Mouse (Mus musculus): ENCODE measurements at regions not wholly inside any gene's neighbourhood (a gene's known extent, or its start where the extent isn't known, plus 50 kb on each side); places are given as distances from the start of the nearest gene placed in this dataset.
A peak's percentile ranks its signal among the peaks of the same experiment; 100 is the strongest.

DNA sequence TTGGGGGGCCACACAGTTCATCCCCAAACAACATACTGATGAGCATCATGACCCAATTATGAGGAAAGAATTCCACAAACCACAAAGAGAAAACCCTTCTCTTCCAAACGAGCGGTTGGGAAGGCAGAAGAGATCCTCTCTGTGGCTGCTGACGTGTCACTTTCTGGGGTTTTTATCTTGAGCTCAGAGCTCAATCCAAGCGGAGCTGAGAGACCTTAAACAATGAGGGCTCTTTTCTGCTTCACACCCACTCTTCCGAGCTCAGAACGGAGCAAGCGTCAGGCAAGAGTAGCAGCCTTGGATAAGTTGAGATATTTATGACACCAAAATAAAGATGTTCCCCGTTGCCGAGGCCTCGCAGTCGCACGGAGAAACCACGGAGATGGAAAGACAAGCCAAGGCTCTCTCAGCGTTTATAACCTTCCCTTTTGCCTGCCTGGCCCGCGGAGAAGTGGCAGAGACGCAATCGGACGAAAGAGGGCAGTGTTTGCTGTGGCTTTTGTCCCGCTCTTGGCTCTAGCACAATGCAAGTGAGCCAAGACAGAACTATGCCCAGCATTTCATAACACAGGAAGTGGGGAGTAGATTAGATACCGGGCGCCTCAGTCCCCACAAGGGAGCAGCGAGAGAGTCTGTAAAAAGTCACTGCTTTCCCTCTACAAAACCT is 100.7 kb downstream of the Chic2 start:
- Histone ChIP-seq H3K27me3 (peaks cover 41% of the 10 kb centered on the region), H3K9me3 (replicated peaks) (no peaks in the 10 kb centered on the region), H3K27ac (no peak overlapping the region), H3K4me3 (replicated peaks) (0 out of 2 replicates have a peak overlapping the region, but pooled peaks have one; percentile 3), H3K36me3 (no peaks in the 10 kb centered on the region), H3K4me2 (peak overlapping the region; percentile 18), H3K9ac (no peak overlapping the region), H3K4me1 (replicated peaks) (no peaks in the 10 kb centered on the region)
- DNase-seq (peak; percentile 22), ATAC-seq (ENCODE audit: low read depth) (peak; percentile 55; the same call in 1 of the 2 replicates)
- WGBS (ENCODE audit: insufficient replicate concordance) = 1% methylated on average over 23 of the region's 23 CpGs

GRCm38 (mm10) chr5:74941426-74941825 is 103.1 kb downstream of the Chic2 start:
- H3K27ac ChIP-seq = no peak overlapping the region
- H3K4me2 ChIP-seq = no peak overlapping the region
- H3K4me3 ChIP-seq (replicated peaks) = no peak overlapping the region

DNA sequence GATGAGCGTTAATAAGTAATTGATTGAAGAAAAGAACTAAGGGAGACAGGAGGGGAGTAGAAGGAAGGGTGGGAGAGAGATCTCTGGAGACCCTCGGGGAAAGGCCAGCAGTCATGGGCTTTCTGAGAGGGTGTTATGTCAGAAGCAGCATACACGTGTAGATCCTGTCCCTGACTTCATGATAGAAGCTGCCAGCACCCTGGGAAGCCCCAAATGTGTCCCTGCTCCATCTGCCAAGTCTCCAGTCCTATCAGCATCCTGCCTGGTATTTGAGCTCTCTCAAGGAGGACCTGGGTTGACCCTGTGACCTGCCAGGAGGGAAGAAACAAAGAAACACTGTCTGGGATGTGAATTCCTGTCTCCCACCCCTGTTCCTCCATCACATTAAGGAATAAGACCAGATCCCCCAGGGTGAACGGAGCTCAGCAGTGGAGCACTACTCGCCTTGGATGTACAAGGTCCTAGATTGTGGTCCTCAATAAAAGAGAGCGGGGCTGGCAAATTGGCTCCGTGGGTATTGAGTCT is 107.1 kb downstream of the Chic2 start:
- Histone ChIP-seq H3K27me3 (peaks cover 25% of the 10 kb centered on the region), H3K36me3 (no peaks in the 10 kb centered on the region), H3K9me3 (replicated peaks) (no peaks in the 10 kb centered on the region), H3K4me1 (replicated peaks) (no peaks in the 10 kb centered on the region), H3K4me2 (no peak overlapping the region), H3K9ac (no peak overlapping the region), H3K4me3 (replicated peaks) (no peak overlapping the region), H3K27ac (no peak overlapping the region)
- DNase-seq (no peak), ATAC-seq (ENCODE audit: low read depth) (no peak)
- 48% methylated on average over 7 of the region's 7 CpGs for WGBS (ENCODE audit: insufficient replicate concordance)

More at GRCm38 (mm10) chr5:74941426-74941825, 103.1 kb downstream of the Chic2 start:
- DNase-seq (no peak), ATAC-seq (ENCODE audit: low read depth) (no peak)
- H3K9ac ChIP-seq = no peak overlapping the region
- WGBS (ENCODE audit: insufficient replicate concordance) = 15% methylated on average over 13 of the region's 13 CpGs
- H3K9me3 ChIP-seq (replicated peaks) = no peaks in the 10 kb centered on the region
- H3K4me1 ChIP-seq (replicated peaks) = no peaks in the 10 kb centered on the region
- H3K27me3 ChIP-seq = peaks cover 38% of the 10 kb centered on the region
- no peaks in the 10 kb centered on the region for H3K36me3 ChIP-seq

DNA sequence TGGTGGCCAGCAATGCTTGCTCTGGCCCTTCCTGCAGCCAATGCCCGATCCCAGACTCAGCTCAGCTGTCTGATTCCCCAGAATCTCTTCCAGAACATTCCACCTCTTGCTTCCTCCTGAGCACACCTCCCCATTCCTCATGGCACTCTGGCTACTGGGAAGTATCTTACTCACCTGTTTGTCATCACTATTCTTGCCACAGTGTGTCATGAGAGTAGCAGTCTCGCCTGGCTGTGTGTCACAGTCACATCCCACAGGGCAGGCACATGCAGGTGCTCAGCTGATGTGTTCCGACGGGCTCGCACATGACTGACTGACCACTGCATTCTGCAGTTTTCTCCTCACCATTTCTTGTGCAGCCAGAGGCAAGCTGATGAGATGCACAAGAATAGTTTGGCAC is 108.5 kb downstream of the Chic2 start:
- H3K36me3 ChIP-seq = no peaks in the 10 kb centered on the region
- whole genome bisulfite sequencing (ENCODE audit: insufficient replicate concordance) = 62% methylated on average over 5 of the region's 5 CpGs
- H3K27me3 ChIP-seq = peaks cover 11% of the 10 kb centered on the region; the same call in 1 of the 2 replicates
- H3K4me2 ChIP-seq = no peak overlapping the region
- DNase-seq (no peak), ATAC-seq (ENCODE audit: low read depth) (no peak)
- no peaks in the 10 kb centered on the region for H3K4me1 ChIP-seq (replicated peaks)
- H3K9ac ChIP-seq = no peak overlapping the region
- H3K9me3 ChIP-seq (replicated peaks) = no peaks in the 10 kb centered on the region
- H3K27ac ChIP-seq = no peak overlapping the region
- no peak overlapping the region for H3K4me3 ChIP-seq (replicated peaks)

DNA sequence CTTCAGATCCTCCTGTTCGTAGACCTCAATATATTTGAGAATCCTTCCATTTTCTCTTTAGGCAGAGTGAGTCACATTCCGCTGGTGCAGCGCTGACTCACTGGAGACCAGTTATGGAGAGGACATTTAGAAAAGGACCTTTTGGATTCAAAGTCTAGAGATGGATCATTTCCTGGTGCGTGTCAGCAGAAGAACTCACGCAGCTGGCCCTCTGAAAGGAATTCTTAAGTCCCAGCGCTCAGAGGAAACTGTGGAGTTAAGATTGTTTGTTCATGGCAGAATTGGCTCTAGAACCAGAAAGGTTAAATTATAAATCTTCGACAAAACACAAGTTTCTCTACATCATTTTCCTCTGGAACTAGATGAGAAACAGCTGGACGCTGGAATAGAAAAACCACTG is 108.9 kb downstream of the Chic2 start:
- 62% methylated on average over 8 of the region's 8 CpGs for WGBS (ENCODE audit: insufficient replicate concordance)
- DNase-seq (no peak), ATAC-seq (ENCODE audit: low read depth) (no peak)
- H3K36me3 ChIP-seq = no peaks in the 10 kb centered on the region
- H3K4me1 ChIP-seq (replicated peaks) = no peaks in the 10 kb centered on the region
- H3K27ac ChIP-seq = no peak overlapping the region
- H3K4me2 ChIP-seq = no peak overlapping the region
- H3K4me3 ChIP-seq (replicated peaks) = no peak overlapping the region
- H3K9me3 ChIP-seq (replicated peaks) = no peaks in the 10 kb centered on the region
- H3K9ac ChIP-seq = no peak overlapping the region
- H3K27me3 ChIP-seq = 0 out of 2 replicates have a peak, but pooled peaks cover 8% of the 10 kb centered on the region

- DNase-seq (no peak), ATAC-seq (ENCODE audit: low read depth) (no peak)
- WGBS (ENCODE audit: insufficient replicate concordance) = 66% methylated on average over 3 of the region's 3 CpGs
- no peaks in the 10 kb centered on the region for H3K36me3 ChIP-seq
- no peak overlapping the region for H3K4me3 ChIP-seq (replicated peaks)
- no peak overlapping the region for H3K27ac ChIP-seq
- H3K9ac ChIP-seq = no peak overlapping the region
- H3K27me3 ChIP-seq = no peaks in the 10 kb centered on the region
- H3K4me1 ChIP-seq (replicated peaks) = no peaks in the 10 kb centered on the region
- no peaks in the 10 kb centered on the region for H3K9me3 ChIP-seq (replicated peaks)
- no peak overlapping the region for H3K4me2 ChIP-seq
These were observed 111.3 kb downstream of the Chic2 start for GRCm38 (mm10) chr5:74933276-74933675.

GRCm38 (mm10) chr5:74932206-74932605 is 112.4 kb downstream of the Chic2 start:
- H3K4me2 ChIP-seq = no peak overlapping the region
- no peak overlapping the region for H3K4me3 ChIP-seq (replicated peaks)
- ATAC-seq (ENCODE audit: low read depth) = no peak
- 72% methylated on average over 13 of the region's 13 CpGs for WGBS (ENCODE audit: insufficient replicate concordance)
- no peaks in the 10 kb centered on the region for H3K4me1 ChIP-seq (replicated peaks)
- H3K27ac ChIP-seq = no peak overlapping the region
- H3K27me3 ChIP-seq = no peaks in the 10 kb centered on the region
- no peaks in the 10 kb centered on the region for H3K9me3 ChIP-seq (replicated peaks)
- H3K9ac ChIP-seq = no peak overlapping the region
- no peaks in the 10 kb centered on the region for H3K36me3 ChIP-seq
- no peak for DNase-seq

GRCm38 (mm10) chr5:74931765-74932164 is 112.8 kb downstream of the Chic2 start:
- H3K4me3 ChIP-seq (replicated peaks) = no peak overlapping the region
- H3K4me2 ChIP-seq = no peak overlapping the region
- DNase-seq (no peak), ATAC-seq (ENCODE audit: low read depth) (no peak)
- no peaks in the 10 kb centered on the region for H3K27me3 ChIP-seq
- no peak overlapping the region for H3K9ac ChIP-seq
- H3K4me1 ChIP-seq (replicated peaks) = no peaks in the 10 kb centered on the region
- H3K27ac ChIP-seq = no peak overlapping the region
- no peaks in the 10 kb centered on the region for H3K36me3 ChIP-seq
- no peaks in the 10 kb centered on the region for H3K9me3 ChIP-seq (replicated peaks)
- WGBS (ENCODE audit: insufficient replicate concordance) = 65% methylated on average over 12 of the region's 12 CpGs

- WGBS (ENCODE audit: insufficient replicate concordance) = 56% methylated on average over 2 of the region's 2 CpGs
- no peak for DNase-seq
These were observed 117.0 kb downstream of the Chic2 start for GRCm38 (mm10) chr5:74927543-74927942.

GRCm38 (mm10) chr5:74925769-74926168 is 118.8 kb downstream of the Chic2 start:
- no peak overlapping the region for H3K27ac ChIP-seq
- ATAC-seq (ENCODE audit: low read depth) (no peak), DNase-seq (no peak)
- H3K4me2 ChIP-seq = no peak overlapping the region
- no peak overlapping the region for H3K9ac ChIP-seq
- no peaks in the 10 kb centered on the region for H3K27me3 ChIP-seq
- H3K36me3 ChIP-seq = no peaks in the 10 kb centered on the region
- no peak overlapping the region for H3K4me3 ChIP-seq (replicated peaks)
- H3K9me3 ChIP-seq (replicated peaks) = no peaks in the 10 kb centered on the region
- 72% methylated on average over 10 of the region's 10 CpGs for WGBS (ENCODE audit: insufficient replicate concordance)
- peaks cover 3% of the 10 kb centered on the region; the same call in 1 of the 2 replicates for H3K4me1 ChIP-seq (replicated peaks)

More at GRCm38 (mm10) chr5:74927543-74927942, 117.0 kb downstream of the Chic2 start:
- no peak for ATAC-seq (ENCODE audit: low read depth)
- no peak overlapping the region for H3K27ac ChIP-seq
- H3K4me3 ChIP-seq (replicated peaks) = no peak overlapping the region
- no peaks in the 10 kb centered on the region for H3K27me3 ChIP-seq
- H3K4me2 ChIP-seq = no peak overlapping the region
- no peak overlapping the region for H3K9ac ChIP-seq
- H3K4me1 ChIP-seq (replicated peaks) = no peaks in the 10 kb centered on the region
- H3K36me3 ChIP-seq = no peaks in the 10 kb centered on the region
- no peaks in the 10 kb centered on the region for H3K9me3 ChIP-seq (replicated peaks)

DNA sequence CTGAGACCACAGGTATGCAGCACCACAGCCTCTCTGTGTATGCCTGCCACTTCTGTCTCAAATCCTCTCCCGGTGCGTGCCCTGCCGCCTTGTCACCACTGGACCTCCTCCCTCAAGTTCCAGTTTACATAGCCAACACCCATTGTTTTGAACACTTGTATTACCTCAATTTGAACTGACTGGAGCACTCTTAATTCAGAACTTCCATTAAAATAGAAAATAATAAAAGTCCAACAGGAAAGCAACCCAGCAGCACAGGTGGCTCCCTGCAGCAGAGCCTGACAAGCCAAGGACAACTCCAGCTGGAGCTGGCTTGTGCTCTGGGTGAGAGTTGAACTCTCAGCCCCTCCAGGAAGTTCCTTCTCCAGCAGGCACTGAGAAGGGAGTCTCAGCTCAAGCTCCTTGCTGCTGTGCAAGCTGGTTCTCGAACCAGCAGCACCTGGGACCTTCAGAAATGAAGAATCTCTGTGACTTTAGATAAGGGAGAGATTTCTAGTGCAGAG is 120.5 kb downstream of the Chic2 start:
- no peak for ATAC-seq (ENCODE audit: low read depth)
- Histone ChIP-seq H3K27ac (no peak overlapping the region), H3K36me3 (no peaks in the 10 kb centered on the region), H3K4me3 (replicated peaks) (no peak overlapping the region), H3K9ac (no peak overlapping the region), H3K9me3 (replicated peaks) (no peaks in the 10 kb centered on the region), H3K27me3 (no peaks in the 10 kb centered on the region), H3K4me2 (no peak overlapping the region), H3K4me1 (replicated peaks) (peaks cover 5% of the 10 kb centered on the region; the same call in 1 of the 2 replicates)
- 68% methylated on average over 4 of the region's 4 CpGs for WGBS (ENCODE audit: insufficient replicate concordance)
- no peak for DNase-seq

DNA sequence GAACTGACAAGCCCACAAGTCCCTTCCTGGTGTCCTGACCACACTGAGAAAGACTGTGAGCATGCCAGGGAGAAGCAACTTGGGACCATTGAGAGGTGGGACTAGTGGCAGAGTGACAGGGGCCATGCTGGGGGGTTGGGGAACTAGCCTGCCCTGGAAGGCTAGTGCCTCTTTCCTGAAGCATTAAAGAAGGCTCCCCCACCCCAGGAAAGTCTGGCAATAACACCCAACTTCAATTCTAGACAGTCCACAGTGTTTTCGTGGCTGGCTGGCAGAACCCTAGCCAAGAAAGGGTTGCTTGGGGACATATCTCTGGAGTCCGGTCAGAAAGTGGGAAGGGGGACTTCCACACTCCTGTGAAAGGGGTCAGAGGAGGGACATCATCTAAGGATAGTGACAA is 121.2 kb downstream of the Chic2 start:
- Histone ChIP-seq H3K36me3 (no peaks in the 10 kb centered on the region), H3K27me3 (no peaks in the 10 kb centered on the region), H3K9ac (no peak overlapping the region), H3K4me2 (no peak overlapping the region), H3K27ac (no peak overlapping the region), H3K4me3 (replicated peaks) (no peak overlapping the region), H3K9me3 (replicated peaks) (no peaks in the 10 kb centered on the region), H3K4me1 (replicated peaks) (peaks cover 5% of the 10 kb centered on the region; the same call in 1 of the 2 replicates)
- ATAC-seq (ENCODE audit: low read depth) = no peak
- 45% methylated on average over 2 of the region's 2 CpGs for WGBS (ENCODE audit: insufficient replicate concordance)
- DNase-seq = no peak
